Mouse (Mus musculus) adrenal gland, adult 2 months (tissue): Measurements from ENCODE around the gene Ndufs3. TPM values are rescaled to one million over a fixed set of nuclear protein-coding genes. Genes with fewer than 3 reads are reported as not detected.
A peak's percentile ranks its signal among the peaks of the same experiment; 100 is the strongest.

Source experiments
- DNase-seq: peaks from one replicate; pipeline ENCODE4 v3.0.0; 2021
- long read RNA-seq: library from polyadenylated mRNA; stranded (forward); transcript quantifications from one replicate; pipeline ENCODE4 v2.0.0, GENCODE M21; 2021
- polyA plus RNA-seq: library from polyadenylated mRNA; depleted of rRNA; stranded (reverse); fragments of >200 nt; gene quantifications from 2 replicates; pipeline ENCODE4 v1.2.3, GENCODE M21; 2012; rRNA removed
- total RNA-seq, 2 experiments: library from RNA; stranded (reverse); gene quantifications; 2 replicates each; pipeline ENCODE4 v1.2.3; 2021

The Ndufs3 gene
- total RNA-seq = 100 to 1,000 TPM; 337 to 401 TPM
- 176 and 178 TPM in 2 replicates for polyA plus RNA-seq
- long read RNA-seq, transcript Ndufs3-201 (7 exons, 1,046 nt) = major isoform, 382 of 398 reads
- long read RNA-seq, partial matches to known transcripts = 5 of 398 reads
- long read RNA-seq, other reads (novel, unspliced or antisense) = 10 of 398 reads

DNA sequence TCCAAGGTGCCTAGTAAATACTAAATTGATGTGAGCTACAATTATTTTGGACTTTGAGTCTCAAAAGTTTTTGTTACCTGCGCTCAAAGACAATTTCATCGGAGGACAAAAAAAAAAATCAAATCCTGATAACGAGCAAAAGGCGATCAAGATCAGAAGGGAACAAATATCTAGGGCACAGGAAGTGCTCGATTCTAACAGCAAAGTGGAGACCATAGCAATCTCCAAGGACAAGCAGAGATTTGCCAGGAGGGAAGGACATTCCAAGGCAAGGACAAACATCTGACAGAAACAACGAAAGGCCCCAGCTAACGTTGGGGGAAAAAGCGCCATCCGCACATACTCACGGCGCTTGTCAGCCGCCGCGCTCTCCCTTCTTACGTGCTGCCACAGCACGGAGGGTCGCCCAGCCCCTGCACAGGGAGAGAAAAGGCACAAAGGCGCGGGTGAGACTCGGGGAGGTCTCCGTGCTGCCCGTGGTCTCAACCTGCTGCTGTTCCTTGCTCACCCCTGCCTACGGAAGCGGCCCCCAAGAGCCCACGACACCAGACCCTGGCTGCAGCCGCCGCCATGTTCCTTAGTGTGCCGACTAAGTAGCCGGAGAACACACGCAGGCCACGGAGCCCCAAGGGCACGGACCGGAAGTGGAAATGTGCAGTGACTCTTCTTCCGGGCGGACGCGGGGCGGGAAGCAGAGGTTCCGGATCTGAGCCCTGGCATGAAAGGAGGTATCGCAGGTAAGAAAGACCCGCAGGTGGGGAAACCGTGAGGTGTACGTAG, at the start of gene Ndufs3, which contains the start of gene Kbtbd4:
TSS of gene Ndufs3 (minus strand) at position 752 of the 780 bp plus-strand sequence.
TSS of gene Kbtbd4 (plus strand) at position 665 of the 780 bp plus-strand sequence.
- peak; percentile 91 for DNase-seq

DNA sequence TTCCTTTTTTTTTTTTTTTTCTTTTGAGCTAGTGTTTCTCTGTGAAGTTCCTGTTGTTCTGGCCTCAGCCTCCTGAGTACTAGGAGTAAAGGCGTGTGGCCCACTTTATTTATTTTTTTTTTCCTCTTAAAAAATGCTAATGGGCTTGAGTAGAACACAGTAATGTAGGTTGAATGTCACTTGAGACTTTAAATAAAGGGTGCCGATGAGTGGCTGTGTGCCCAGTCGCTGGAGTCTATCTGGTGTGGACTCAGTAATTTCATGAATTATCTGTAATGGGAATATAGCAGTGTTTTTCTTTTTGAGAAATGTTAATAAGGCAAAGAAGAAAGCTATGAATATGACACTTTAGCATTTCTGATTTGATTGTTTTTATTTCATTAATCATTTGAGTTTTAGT, 48.8 kb upstream of the Ndufs3 start:
- DNase-seq = no peak

DNA sequence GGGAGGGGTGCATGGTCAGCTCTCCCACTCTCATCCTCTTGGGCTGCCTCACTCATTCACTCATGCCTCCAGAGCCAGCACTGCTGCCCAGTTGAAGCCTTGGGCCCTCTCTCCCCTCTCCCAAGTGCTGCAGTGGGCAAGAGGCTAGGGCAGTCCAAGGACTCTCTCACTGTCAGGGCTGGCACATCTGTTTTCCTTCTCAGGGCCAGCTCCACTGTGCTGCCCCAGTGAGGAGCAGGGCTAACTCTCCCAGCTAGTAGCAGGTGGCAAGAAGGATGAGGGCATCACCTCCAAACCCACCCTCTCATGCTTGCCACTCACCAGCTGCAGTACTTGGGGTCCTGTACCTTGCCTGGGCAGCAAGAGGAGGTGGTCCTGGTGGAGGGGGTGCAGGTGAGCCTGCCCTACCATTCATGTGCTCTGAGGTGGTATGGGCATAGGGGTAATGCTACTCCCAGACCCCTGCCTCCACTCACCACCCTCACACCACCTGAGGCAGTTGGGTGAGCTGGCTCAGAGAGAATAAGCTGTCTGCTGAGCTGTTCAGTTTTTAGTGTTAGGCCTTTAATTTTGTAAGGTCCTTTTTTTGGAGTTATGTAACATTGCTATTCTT, 46.1 kb upstream of the Ndufs3 start:
- peak; percentile 28 for DNase-seq

DNA sequence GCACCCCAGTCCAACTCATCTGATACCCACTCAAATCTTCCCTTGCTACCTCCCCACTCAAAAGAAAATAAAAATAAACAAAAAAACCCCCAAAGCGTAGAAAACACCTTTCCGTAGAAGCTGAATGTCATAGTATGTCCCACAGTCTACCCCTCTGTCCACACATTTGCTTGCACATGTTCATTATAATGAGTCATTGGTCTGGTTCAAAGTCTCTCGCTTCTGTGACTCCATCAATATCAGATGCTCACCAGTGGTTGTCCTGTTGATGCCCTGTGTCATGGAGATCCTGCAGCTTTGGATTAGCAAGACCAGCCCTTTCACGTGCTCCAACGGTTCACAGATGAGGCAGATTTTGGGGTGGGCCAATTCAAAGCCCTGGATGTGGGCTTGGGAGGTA, 45.5 kb upstream of the Ndufs3 start:
- DNase-seq = peak; percentile 9

DNA sequence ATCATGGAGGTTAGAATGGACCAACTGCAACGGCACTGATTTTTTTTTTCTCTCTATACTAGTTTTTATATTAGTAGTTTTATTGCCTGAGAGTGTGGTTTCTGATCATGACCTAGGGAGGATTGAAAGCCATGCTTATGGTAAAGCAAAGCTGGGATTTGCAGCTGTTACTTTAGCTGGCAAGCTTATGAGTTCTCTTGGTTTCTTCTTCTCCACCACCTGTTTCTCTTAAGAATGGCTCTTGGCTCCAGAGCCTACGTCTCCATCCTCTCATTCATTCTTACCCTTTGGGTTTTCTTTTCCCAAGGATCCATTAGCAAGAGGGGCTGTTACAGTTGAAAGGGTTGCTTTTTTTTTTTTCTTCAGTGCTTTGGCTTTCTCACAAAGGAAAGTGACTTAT, 37.1 kb upstream of the Ndufs3 start:
- DNase-seq = no peak

DNA sequence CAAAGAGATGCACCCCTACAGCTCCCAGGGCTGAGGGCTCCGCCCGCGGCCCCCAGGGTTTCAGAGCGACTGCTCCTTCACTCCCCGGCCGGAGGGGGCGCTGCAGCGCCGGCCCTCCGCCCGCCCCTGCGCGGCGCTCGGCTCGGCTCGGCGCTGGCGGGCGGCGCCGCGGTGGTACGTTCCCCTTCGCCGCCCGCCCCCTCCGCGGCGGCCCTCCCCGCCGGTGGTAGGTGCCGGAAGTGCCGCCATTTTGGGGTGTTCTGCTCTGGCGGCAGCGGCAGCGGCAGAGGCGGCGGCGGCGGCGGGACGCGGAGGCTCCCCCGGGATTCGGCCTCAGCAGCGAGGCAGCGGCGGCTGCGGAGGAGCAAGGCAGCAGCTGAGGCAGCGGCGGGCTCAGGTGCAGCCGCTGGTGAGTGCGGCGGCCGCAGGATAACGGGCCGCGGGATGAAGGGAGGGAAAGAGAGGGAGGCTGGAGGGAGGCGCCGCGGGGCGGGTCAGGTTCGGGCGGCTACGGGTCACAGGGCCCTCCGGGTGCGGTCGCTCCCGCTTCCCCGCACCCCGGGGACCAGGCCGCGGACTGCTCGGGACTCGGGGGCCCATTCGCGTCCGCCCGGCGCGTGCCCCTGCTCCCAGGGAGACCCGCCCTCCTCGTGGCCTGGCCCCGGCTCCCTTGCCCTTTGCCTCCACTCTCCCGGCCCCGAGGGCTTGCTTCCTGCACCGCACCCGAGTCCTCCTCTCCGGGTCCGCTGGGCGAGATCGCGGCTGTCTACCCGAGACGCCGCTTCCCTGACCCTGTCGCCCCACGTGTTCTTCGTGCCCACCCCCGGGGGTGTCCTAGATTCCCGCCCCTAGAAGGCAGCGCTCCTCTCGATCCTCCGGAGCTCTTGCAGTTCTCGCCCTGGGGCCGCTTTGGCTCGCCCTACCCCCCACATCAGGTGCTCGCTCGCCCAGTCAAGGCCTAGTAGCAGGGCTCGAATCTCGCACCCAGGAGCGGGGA, 35.9 kb upstream of the Ndufs3 start, which contains the start of gene Celf1:
TSS of gene Celf1 (plus strand) at position 150 of the 997 bp plus-strand sequence.
- DNase-seq = peak; percentile 93

DNA sequence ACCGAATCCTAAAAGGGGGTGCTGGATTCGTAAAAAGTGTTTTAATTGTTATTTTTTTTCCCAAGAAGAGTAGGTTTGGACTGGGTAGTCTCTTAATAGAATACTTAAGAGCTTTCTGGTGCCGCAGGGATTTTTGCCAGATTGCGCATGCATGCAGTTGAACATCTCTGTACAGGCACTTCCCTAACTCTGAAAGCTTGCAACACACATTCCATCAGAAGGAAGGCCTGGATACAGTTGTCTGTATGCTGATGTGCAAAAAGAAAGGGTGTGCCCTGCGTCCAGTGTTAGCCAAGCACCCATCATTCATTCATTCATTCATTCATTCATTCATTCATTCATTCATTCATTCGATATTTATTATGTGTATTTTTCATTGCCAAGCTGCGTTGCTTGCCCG, 35.1 kb upstream of the Ndufs3 start:
- DNase-seq = no peak

DNA sequence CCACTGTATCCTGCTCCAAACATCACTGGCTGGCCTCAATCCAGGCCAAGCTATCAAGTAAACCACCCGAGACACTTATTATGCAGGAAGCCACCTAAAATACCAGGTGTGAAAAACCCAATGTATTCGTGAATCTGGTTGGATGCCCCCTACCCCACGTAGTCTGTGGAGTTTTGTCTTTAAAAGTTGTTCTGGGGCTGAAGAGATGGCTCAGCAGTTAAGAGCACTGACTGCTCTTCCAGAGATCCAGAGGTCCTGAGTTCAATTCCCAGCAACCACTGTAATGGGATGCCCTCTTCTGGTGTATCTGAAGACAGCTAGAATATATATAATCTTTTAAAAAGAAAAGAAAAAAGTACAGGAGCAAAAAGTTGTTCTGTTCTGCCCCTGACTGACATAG, 33.7 kb upstream of the Ndufs3 start:
- no peak for DNase-seq

DNA sequence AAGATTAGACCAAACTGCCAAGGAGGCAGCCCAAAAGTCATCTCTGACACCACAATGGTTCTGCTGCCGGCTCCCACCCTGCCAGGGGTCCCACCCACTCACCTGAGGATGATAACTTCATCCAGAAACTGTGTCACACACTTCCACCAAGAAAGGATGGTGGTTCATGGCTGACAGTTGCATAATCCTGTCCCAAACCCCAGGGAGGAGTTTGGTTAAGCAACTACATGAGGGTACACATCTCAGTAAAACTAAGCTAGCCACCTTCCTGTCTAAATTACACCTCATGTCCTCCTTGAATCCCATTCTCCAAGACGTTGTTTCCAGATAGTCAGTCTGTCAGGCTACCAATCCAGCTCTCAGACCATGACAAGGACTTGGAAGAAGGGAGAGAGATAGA, 27.6 kb upstream of the Ndufs3 start:
- DNase-seq = no peak

DNA sequence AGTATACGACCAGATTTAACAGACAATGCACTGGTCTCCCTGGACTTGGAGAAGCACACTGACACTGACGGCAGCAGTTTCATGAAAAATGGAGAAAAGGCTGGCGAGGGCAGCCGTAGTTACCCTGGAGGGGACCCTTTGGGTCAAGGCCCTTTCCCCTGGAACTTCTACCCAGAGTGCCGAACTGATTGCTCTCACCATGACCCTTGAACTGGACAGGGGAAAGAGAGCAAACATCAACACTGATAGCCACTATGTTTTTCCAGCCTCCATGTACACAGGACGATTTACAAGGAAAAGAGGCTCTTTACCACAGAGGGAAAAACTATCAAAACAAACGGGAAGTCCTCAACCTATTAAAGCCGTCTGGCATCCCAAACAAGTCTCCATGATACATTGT, 27.2 kb upstream of the Ndufs3 start:
- DNase-seq = no peak

DNA sequence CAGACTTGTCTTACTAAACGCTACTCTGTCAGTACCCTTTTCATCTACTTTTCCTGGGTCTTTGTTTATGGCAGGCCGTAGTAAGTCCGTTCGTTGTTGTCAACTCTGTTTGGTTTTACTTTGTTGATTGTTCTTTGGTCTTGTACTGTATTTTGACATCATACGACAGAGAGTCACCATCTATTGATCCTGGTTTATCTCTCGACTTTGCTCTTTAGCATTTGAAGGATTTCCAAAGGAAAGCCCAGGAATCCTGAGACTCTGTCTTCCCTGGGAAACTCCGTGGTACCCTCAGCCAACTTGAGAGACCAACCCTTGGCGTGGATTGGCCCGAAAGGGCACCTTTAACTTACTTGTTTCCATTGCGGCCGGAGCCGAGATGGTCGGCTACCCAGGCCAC, 23.9 kb upstream of the Ndufs3 start:
- no peak for DNase-seq

DNA sequence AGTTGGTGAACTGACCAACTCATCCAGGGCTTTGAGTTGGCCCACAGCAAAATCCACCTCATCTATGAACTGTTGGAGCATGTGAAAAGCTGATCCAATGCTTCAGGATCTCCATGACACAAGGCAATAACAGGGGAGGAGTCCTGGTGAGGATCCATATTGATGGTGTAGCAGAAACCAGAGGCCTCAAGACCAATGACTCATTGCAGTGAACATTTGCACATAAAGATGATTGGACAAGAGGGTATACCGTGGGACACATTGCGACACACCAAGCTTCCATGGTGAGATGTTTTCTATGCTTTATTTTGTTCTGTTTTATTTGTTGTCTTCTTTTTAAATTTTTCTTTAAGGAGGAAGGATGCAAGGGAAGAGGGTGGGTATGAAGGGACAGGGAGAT, 18.0 kb upstream of the Ndufs3 start:
- no peak for DNase-seq

DNA sequence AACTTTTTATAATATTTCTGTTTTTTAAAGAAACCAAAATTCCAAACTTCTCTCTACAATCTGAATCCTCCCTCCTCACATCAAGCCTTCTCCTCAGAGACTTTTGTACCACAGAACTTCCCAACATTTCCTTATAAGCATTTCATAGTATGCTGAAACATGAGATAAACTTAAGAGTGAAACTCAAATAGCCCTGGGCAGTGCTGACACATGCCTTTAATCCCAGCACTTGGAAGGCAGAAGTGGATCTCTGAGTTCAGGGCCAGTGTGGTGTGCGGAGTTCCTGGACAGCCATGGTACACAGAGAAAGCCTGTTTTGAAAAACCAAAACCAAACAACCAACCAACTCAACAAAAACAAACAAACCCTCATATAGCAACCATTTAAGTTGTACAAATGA, 16.6 kb upstream of the Ndufs3 start:
- DNase-seq = no peak

DNA sequence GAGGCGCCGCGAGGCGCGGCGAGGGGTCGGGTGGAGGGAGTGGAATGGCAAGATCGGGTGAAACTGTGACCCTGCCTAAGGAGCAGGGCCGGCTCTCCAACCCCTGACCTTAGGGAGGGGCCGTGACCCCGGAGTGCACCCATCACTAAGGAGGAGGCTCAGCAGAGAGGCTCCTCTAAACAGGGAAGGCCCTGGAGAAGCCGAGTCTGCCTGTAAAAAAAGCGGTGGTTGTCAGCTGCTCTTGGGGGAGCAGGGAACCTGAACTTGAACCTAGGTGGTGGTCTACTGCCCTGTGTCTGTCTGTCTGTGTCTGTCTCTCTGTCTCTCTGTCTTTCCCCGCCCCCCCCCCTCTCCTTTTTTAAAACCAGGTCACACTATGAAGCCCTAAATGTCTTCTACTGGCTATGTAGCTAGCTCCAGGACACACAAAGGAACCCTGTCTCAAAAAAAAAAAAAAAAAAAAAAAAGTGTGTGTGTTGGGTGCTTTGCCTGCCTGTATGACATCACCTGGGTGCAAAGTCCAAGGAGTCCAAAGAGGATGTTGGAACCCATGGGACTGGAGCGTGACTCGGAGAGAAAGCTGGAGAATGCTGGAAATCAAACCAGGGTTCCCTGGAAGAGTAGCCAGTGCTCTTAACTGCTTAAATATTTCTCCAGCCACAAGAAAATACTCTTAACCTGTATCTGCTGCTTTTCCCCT, 13.5 kb upstream of the Ndufs3 start:
- DNase-seq = peak; percentile 30

DNA sequence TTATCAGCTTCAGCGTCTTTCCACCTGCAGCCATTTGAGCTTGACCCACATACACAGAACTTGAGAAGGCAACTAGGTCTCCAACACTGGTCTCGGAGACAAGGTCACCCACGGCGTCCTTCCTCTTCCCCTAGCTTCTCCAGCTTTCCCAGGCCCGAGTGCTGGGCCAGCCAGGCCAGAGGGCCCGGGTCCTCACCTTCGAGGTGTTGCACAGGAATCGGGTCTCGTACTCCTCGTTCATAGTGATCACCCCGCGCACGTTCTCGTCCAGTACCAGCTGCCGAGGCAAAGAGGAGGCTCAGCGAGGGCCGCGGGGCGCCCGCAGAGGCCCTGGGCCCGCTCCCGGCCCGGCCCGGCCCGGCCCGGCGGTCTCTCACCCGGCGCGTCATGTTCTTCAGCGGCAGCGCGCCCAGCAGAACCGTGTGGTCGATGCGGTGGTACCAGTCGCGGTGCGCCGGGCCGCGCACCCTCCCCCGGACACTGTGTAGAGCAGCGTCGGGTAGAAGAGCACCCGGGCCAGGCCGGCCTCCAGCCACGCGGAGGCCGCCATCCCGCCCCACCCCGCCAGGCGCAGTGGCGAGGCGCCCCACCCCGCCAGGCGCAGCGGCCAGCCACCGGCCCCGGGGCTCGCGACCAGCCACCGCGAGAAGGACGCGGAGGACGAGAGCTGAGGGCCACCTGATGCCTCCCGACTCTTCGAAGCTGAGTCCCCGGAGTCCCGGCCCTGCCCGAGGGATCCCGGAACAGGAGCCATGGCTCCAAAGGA, 12.8 kb upstream of the Ndufs3 start:
- peak; percentile 88 for DNase-seq

DNA sequence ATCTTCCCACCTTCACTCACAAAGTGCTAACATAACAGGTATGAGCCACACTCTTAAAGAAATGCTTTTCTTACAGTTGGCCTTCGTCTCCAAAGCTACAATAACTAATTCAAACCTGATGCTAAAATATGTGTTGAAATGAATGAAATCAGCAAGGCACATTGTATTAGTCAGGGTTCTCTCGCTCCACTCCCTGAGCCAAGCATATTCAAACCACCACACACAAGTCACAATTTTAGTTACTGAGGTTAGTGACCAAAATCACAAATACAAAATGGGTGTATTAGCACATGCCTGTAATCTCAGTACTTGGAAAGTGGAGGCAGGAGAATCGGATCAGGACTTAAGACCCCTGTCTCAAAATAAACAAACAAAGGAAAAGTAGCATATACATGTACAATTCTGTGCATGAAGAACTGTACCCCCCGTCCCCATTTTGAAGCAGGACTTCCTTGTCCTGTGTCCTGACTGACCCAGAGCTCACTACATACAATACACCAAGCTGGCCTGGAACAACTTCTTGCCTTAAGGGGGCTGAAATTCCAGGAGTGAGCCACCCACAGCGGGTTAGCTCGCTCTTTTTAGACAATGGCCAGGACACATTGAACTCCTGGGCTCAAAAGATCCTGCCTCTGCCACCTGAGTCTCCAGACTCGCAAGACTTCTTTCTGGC, 12.1 kb upstream of the Ndufs3 start:
- DNase-seq = no peak

DNA sequence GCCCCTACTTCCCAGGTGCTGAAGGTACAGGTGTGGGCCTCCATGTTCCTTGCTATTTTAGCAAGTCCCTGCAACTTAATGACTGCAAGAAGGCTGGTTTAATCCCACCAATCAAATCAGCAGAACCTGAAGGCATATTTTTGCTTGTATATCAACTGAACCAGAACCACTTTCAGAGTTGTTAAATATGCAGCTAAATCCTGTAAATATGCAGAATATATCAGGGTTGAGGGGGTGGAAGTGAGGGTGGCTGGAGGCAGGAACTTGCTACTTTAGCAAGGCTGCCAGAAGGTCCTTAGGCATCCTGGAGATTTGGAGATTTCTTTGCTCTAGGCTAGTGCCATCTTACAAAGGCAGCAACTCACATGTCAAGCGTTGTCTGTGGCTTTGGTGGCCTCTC, 10.9 kb upstream of the Ndufs3 start:
- DNase-seq = no peak

DNA sequence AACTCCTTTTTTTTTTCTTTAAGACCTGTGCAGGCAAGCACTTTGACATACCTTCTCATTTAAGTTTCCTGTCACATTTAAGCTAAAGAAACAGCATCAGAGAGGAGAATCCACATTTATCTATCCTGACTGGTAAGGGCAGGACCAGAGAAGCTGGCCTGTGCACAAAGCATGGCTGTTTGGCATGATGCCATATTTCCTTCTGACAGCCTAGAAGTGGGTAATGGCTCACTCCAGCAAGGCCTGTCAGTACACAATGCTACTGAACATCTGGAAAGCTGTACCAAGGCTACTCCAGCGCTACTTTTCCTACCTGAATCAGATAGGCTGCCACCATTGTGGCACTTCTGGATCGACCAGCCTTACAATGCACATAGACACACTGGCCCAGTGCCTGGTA, 9.0 kb upstream of the Ndufs3 start:
- peak; percentile 48 for DNase-seq

DNA sequence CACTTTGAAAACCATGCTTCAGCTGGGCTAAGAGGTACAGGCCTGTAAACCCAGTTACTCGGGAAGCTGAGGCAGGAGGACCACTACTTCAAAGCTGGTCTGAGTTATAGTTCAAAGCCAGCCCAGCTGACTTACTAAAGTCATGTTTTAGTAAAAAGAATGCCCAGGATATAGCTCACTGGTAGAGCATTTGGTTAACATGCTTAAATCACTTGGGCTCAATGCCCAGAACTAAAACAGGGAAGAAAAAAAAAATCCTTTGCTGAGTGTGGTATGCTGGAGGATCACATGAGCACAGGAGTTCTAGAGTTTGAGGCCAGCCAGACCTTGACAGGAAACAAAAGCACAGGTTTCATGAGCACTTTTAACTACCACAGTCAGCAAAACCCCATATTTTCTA, 7.0 kb upstream of the Ndufs3 start:
- no peak for DNase-seq

DNA sequence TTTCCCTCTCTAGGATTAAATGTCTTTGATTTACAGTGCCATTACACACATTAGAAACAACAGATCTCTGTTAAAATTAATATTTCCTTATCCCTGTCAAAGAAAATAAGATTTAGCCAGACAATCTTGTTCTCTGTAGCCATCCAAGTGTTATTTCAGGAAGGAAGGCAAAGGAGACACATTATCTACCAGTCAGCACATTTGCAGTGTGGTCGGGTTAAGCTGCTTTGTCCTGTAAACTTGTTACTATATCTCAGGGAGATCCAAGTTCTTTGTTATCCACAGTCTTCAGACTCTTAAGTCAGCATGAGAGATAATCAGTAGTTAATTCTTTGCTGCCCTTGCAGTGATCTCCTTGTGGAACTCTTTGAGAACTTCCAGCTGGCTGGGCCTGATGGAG, 6.2 kb upstream of the Ndufs3 start:
- no peak for DNase-seq
